Mouse (Mus musculus) CH12.LX (cell line): ENCODE measurements around the gene Nudc. TPM values are rescaled to one million over a fixed set of nuclear protein-coding genes. Genes with fewer than 3 reads are reported as not detected.
A peak's percentile ranks its signal among the peaks of the same experiment; 100 is the strongest.

Experiments
- DNase-seq: peaks from one replicate; pipeline ENCODE4 v3.0.0-alpha.2; 2013; ENCODE audit errors: extremely low read depth
- H3K27ac ChIP-seq: 2 replicates; pipeline ENCODE4 v1.5.1; 2012; ENCODE audit warnings: low read depth, mild to moderate bottlenecking, control low read depth, moderate library complexity; ENCODE audit not compliant: insufficient read depth
- H3K27me3 ChIP-seq: replicated peaks from 2 replicates; pipeline ENCODE3; 2012; ENCODE audit warnings: inconsistent platforms
- H3K36me3 ChIP-seq, 2 experiments: replicated peaks in 1 of 2; 2 replicates each; pipeline versions ENCODE3 to v1.6.1; 2012; ENCODE audit warnings: inconsistent platforms in 1 of 2, low read length in 1 of 2, mild to moderate bottlenecking in 1 of 2, mixed read lengths in 1 of 2, moderate library complexity in 1 of 2; ENCODE audit not compliant: control insufficient read depth in 1 of 2, insufficient read depth in 1 of 2
- H3K4me1 ChIP-seq, 2 experiments: 2 replicates each; pipeline ENCODE4 v1.6.1; 2012; ENCODE audit warnings: inconsistent platforms in 1 of 2, moderate library complexity in 1 of 2; ENCODE audit not compliant: insufficient read depth in 2 of 2, control insufficient read depth in 1 of 2
- H3K4me2 ChIP-seq: 2 replicates; pipeline ENCODE4 v1.6.1; 2012; ENCODE audit warnings: low read depth, mild to moderate bottlenecking, control low read depth; ENCODE audit not compliant: poor library complexity, insufficient read depth, severe bottlenecking
- H3K4me3 ChIP-seq, 3 experiments: fragments of 150-350 bp in 1 of 3; sonication (generic) in 1 of 3; replicated peaks in 1 of 3; 2 replicates each; pipeline versions ENCODE3 to v1.5.1; 2011 to 2012; ENCODE audit warnings: low read depth in 2 of 3, low read length in 2 of 3, mild to moderate bottlenecking in 2 of 3, moderate library complexity in 2 of 3, control low read depth in 1 of 3, improper control_type of control experiment in 1 of 3, inconsistent platforms in 1 of 3, mixed read lengths in 1 of 3; ENCODE audit not compliant: poor library complexity in 1 of 3
- H3K79me2 ChIP-seq: replicated peaks from 2 replicates; pipeline ENCODE4 v1.6.1; 2012; ENCODE audit warnings: mild to moderate bottlenecking, moderate library complexity; ENCODE audit not compliant: control insufficient read depth, poor library complexity, insufficient read depth, severe bottlenecking; ENCODE audit errors: extremely low read depth
- H3K9ac ChIP-seq: 2 replicates; pipeline ENCODE4 v1.6.1; 2012; ENCODE audit warnings: low read depth, mild to moderate bottlenecking, control low read depth, moderate library complexity; ENCODE audit not compliant: insufficient read depth
- H3K9me3 ChIP-seq: replicated peaks from 2 replicates; pipeline ENCODE3; 2012; ENCODE audit warnings: low read length, inconsistent platforms, mixed read lengths
- BHLHE40 ChIP-seq: IDR thresholded peaks from 2 replicates; pipeline ENCODE4 v1.6.1; 2011; ENCODE audit warnings: mild to moderate bottlenecking, low read depth, low read length, improper control_type of control experiment
- CHD2 ChIP-seq: IDR thresholded peaks from 2 replicates; pipeline ENCODE4 v1.6.1; 2011; ENCODE audit warnings: low read length, improper control_type of control experiment
- CTCF ChIP-seq, 2 experiments: IDR thresholded peaks in 1 of 2; conservative IDR thresholded peaks in 1 of 2; 2 replicates each; pipeline ENCODE4 v1.5.1; 2011 to 2012; ENCODE audit warnings: low read depth in 2 of 2, low read length in 2 of 2, improper control_type of control experiment in 1 of 2, inconsistent platforms in 1 of 2, mild to moderate bottlenecking in 1 of 2, moderate library complexity in 1 of 2
- E2F4 ChIP-seq: IDR thresholded peaks from 2 replicates; pipeline ENCODE4 v1.6.1; 2011; ENCODE audit warnings: low read depth, low read length, improper control_type of control experiment; ENCODE audit not compliant: insufficient replicate concordance
- ELF1 ChIP-seq: IDR thresholded peaks from 2 replicates; pipeline ENCODE4 v1.6.1; 2014; ENCODE audit warnings: low read depth, mild to moderate bottlenecking, inconsistent platforms, low read length, improper control_type of control experiment
- EP300 ChIP-seq: IDR thresholded peaks from 2 replicates; pipeline ENCODE4 v1.6.1; 2011; ENCODE audit warnings: low read length, improper control_type of control experiment
- ETS1 ChIP-seq: conservative IDR thresholded peaks from 2 replicates; pipeline ENCODE4 v1.6.1; 2012; ENCODE audit warnings: low read depth, mild to moderate bottlenecking, inconsistent platforms, low read length, improper control_type of control experiment, moderate library complexity
- HCFC1 ChIP-seq: IDR thresholded peaks from 2 replicates; pipeline ENCODE4 v1.6.1; 2012; ENCODE audit warnings: low read depth, mild to moderate bottlenecking, inconsistent platforms, low read length, improper control_type of control experiment
- IRF4 ChIP-seq: IDR thresholded peaks from 2 replicates; pipeline ENCODE4 v1.6.1; 2014; ENCODE audit warnings: low read depth, mild to moderate bottlenecking, inconsistent platforms, low read length, improper control_type of control experiment
- JUN ChIP-seq: IDR thresholded peaks from 2 replicates; pipeline ENCODE4 v1.6.1; 2011; ENCODE audit warnings: low read depth, mild to moderate bottlenecking, low read length, improper control_type of control experiment, moderate library complexity; ENCODE audit not compliant: insufficient read depth
- JUND ChIP-seq: conservative IDR thresholded peaks from 2 replicates; pipeline ENCODE4 v1.6.1; 2011; ENCODE audit warnings: low read depth, low read length, improper control_type of control experiment
- KAT2A ChIP-seq: IDR thresholded peaks from 2 replicates; pipeline ENCODE4 v1.6.1; 2012; ENCODE audit warnings: low read length, improper control_type of control experiment, inconsistent platforms; ENCODE audit not compliant: insufficient replicate concordance
- MAX ChIP-seq: IDR thresholded peaks from 2 replicates; pipeline ENCODE4 v1.6.1; 2011; ENCODE audit warnings: low read length, improper control_type of control experiment
- MAZ ChIP-seq: IDR thresholded peaks from 2 replicates; pipeline ENCODE4 v1.6.1; 2012; ENCODE audit warnings: low read depth, mild to moderate bottlenecking, inconsistent platforms, low read length, improper control_type of control experiment, moderate library complexity
- MEF2A ChIP-seq: IDR thresholded peaks from 2 replicates; pipeline ENCODE4 v1.6.1; 2014; ENCODE audit warnings: low read depth, mild to moderate bottlenecking, inconsistent platforms, low read length, improper control_type of control experiment, borderline replicate concordance
- MYC ChIP-seq: IDR thresholded peaks from 2 replicates; pipeline ENCODE4 v1.6.1; 2011; ENCODE audit warnings: low read depth, mild to moderate bottlenecking, improper control_type of control experiment, low read length
- NELFE ChIP-seq: IDR thresholded peaks from 2 replicates; pipeline ENCODE4 v1.6.1; 2011; ENCODE audit warnings: low read depth, low read length, improper control_type of control experiment
- NRF1 ChIP-seq: IDR thresholded peaks from 2 replicates; pipeline ENCODE4 v1.6.1; 2014; ENCODE audit warnings: low read depth, mild to moderate bottlenecking, inconsistent platforms, low read length, improper control_type of control experiment, moderate library complexity
- PAX5 ChIP-seq: IDR thresholded peaks from 2 replicates; pipeline ENCODE4 v1.6.1; 2012; ENCODE audit warnings: low read length, inconsistent platforms, mixed read lengths
- POLR2A ChIP-seq: IDR thresholded peaks from 2 replicates; pipeline ENCODE4 v1.6.1; 2011; ENCODE audit warnings: low read depth, mild to moderate bottlenecking, improper control_type of control experiment, low read length
- POLR2AphosphoS2 ChIP-seq: IDR thresholded peaks from 2 replicates; pipeline ENCODE4 v1.6.1; 2011; ENCODE audit warnings: low read depth, low read length, improper control_type of control experiment
- RCOR1 ChIP-seq: conservative IDR thresholded peaks from 2 replicates; pipeline ENCODE4 v1.6.1; 2012; ENCODE audit warnings: low read depth, mild to moderate bottlenecking, inconsistent platforms, low read length, improper control_type of control experiment
- SIN3A ChIP-seq: IDR thresholded peaks from 2 replicates; pipeline ENCODE4 v1.6.1; 2012; ENCODE audit warnings: low read length, improper control_type of control experiment, inconsistent platforms
- TBP ChIP-seq: conservative IDR thresholded peaks from 2 replicates; pipeline ENCODE4 v1.6.1; 2011; ENCODE audit warnings: low read depth, low read length, improper control_type of control experiment
- TCF12 ChIP-seq: IDR thresholded peaks from 2 replicates; pipeline ENCODE4 v1.6.1; 2014; ENCODE audit warnings: low read depth, mild to moderate bottlenecking, inconsistent platforms, low read length, improper control_type of control experiment
- UBTF ChIP-seq: IDR thresholded peaks from 2 replicates; pipeline ENCODE4 v1.6.1; 2012; ENCODE audit warnings: low read depth, mild to moderate bottlenecking, inconsistent platforms, low read length, improper control_type of control experiment, moderate library complexity
- USF1 ChIP-seq: IDR thresholded peaks from 2 replicates; pipeline ENCODE4 v1.6.1; 2014; ENCODE audit warnings: low read depth, mild to moderate bottlenecking, inconsistent platforms, low read length, improper control_type of control experiment
- ZC3H11A ChIP-seq: IDR thresholded peaks from 2 replicates; pipeline ENCODE4 v1.6.1; 2012; ENCODE audit warnings: low read depth, mild to moderate bottlenecking, inconsistent platforms, low read length, improper control_type of control experiment
- ZMIZ1 ChIP-seq: IDR thresholded peaks from 2 replicates; pipeline ENCODE4 v1.6.1; 2012; ENCODE audit warnings: low read depth, mild to moderate bottlenecking, inconsistent platforms, low read length, improper control_type of control experiment
- ZNF384 ChIP-seq: IDR thresholded peaks from 2 replicates; pipeline ENCODE4 v1.6.1; 2012; ENCODE audit warnings: low read depth, low read length, improper control_type of control experiment, inconsistent platforms
- dilution Hi-C: fragments of 300-500 bp; cut with MboI; formaldehyde crosslinking; loops from 2 replicates; pipeline ENCODE4 v1.14.3; 2020; ENCODE audit warnings: low sequenced_read_pairs; ENCODE audit not compliant: extremely low pct_unique_long_range_greater_than_20kb, extremely low pct_ligation_motif_present
- in situ Hi-C: fragments of 300-500 bp; cut with MboI; formaldehyde crosslinking; loops from 3 replicates; pipeline ENCODE4 v1.14.3; 2019; ENCODE audit warnings: low sequenced_read_pairs, low pct_ligation_motif_present, low pct_unique_long_range_greater_than_20kb, mixed read lengths
- polyA plus RNA-seq: library from polyadenylated mRNA; unstranded; fragments of >175 nt; gene quantifications from 2 replicates; pipeline ENCODE4 v1.2.1, GENCODE M21; 2012; ENCODE audit warnings: low read depth; ENCODE audit not compliant: insufficient read length
- total RNA-seq, 2 experiments: library from RNA; depleted of rRNA; stranded (reverse); fragments of 300-350 nt in 1 of 2; fragments of >200 nt in 1 of 2; gene quantifications; 2 replicates each; pipeline ENCODE4 v1.2.3; 2012 to 2014

Gene Nudc
- total and polyA plus RNA-seq, 3 experiments: 199 to 718 (median 408) TPM

GRCm38 (mm10) chr4:133570066-133570466 lies 24.3 kb upstream of the Nudc start:
- H3K4me3 ChIP-seq: peak overlapping the region in 2 of 3 experiments; percentile 6 to 38
- H3K9me3 ChIP-seq: peaks cover 2% of the 10 kb centered on the region
- H3K36me3 ChIP-seq: peaks cover 0 to 6% of the 10 kb centered on the region in 2 experiments
- DNase-seq: peak; percentile 73
- H3K4me2 ChIP-seq: peak overlapping the region; percentile 93
- 0 out of 2 replicates have a peak, but pooled peaks have one; percentile 9 for TF ChIP-seq BHLHE40
- TF ChIP-seq SIN3A: 0 out of 2 replicates have a peak, but pooled peaks have one; percentile 30
- no peak for TF ChIP-seq JUN
- TF ChIP-seq HCFC1: peak; percentile 32; the same call in 1 of the 2 replicates
- no peak for TF ChIP-seq PAX5
- no peak for TF ChIP-seq CHD2
- TF ChIP-seq NELFE: peak; percentile 60
- 0 out of 2 replicates have a peak, but pooled peaks have one; percentile 5 for TF ChIP-seq MAZ
- peak; percentile 43; the same call in 1 of the 2 replicates for TF ChIP-seq ELF1
- TF ChIP-seq MAX: 0 out of 2 replicates have a peak, but pooled peaks have one; percentile 52
- 0 out of 2 replicates have a peak, but pooled peaks have one; percentile 7 for TF ChIP-seq EP300
- TF ChIP-seq NRF1: no peak
- no peak for TF ChIP-seq E2F4
- peak; percentile 40; the same call in 1 of the 2 replicates for TF ChIP-seq ZMIZ1
- TF ChIP-seq POLR2A: peak; percentile 65
- TF ChIP-seq RCOR1: no peak
- no peak for TF ChIP-seq MYC
- no peak for TF ChIP-seq POLR2AphosphoS2
- peak; percentile 40; the same call in 1 of the 2 replicates for TF ChIP-seq IRF4
- TF ChIP-seq TBP: 0 out of 2 replicates have a peak, but pooled peaks have one; percentile 16
- peak overlapping the region; percentile 56 for H3K27ac ChIP-seq
- dilution Hi-C loops: no loop called here
- H3K4me1 ChIP-seq: peaks cover 0 to 11% of the 10 kb centered on the region in 2 experiments; a peak in 2 of 4 replicates
- peak overlapping the region; percentile 81 for H3K9ac ChIP-seq
- in situ Hi-C loops: no loop called here
- no peaks in the 10 kb centered on the region for H3K27me3 ChIP-seq
- H3K79me2 ChIP-seq: 0 out of 2 replicates have a peak, but pooled peaks cover 3% of the 10 kb centered on the region

DNA sequence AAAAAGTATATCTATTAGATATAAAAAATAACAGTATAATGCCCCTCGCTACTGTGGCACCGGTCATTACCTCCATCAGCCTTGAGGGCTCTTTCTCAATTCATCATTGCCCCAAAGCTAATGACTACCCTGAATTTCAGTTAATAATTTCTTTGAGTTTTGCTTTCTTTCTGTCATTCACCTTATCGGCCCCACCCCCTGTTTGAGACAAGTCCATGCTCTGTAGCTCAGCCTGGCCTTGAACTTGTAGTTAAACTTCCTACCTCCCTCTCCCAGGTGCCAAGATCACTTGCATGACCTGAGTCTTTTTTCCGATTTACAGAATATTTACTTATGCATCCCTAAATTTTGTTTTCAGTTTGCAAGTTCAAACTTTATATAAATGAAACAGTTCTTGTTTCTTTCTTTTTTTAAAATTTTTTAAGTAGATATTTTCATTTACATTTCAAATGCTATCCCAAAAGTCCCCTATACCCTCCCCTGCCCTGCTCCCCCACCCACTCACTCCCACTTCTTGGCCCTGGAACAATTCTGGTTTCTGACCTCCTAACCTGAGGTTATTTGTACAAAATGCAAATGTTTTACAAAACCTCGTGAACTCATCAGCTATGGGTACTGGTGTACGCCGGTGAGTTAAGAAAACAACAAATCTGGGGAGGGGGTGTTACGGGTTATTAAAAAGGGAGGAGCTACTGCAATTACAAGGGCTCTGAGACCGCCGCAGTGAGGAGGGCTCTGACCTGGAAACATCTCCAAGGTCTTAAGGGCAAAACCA lies 23.7 kb upstream of the Nudc start:
- Histone ChIP-seq H3K4me3 (peak overlapping the region in 2 of 3 experiments; percentile 6 to 38), H3K27ac (peak overlapping the region; percentile 56)
- dilution Hi-C loops: no loop called here

More for the DNA sequence above, 23.7 kb upstream of the Nudc start:
- peak; percentile 52 for DNase-seq
- Histone ChIP-seq H3K4me2 (peak overlapping the region; percentile 93), H3K9me3 (peaks cover 4% of the 10 kb centered on the region), H3K79me2 (no peaks in the 10 kb centered on the region), H3K9ac (peak overlapping the region; percentile 81), H3K27me3 (no peaks in the 10 kb centered on the region), H3K4me1 (peaks cover 0 to 11% of the 10 kb centered on the region in 2 experiments; a peak in 2 of 4 replicates), H3K36me3 (peaks cover 0 to 6% of the 10 kb centered on the region in 2 experiments)
- in situ Hi-C loops: no loop called here
- TF ChIP-seq NELFE (no peak), CTCF (conservative IDR thresholded peaks at IDR 0.05 in 1 of 2, IDR thresholded peaks at IDR 0.05 in 1 of 2; ENCODE audit: low read depth in 2 of 2, low read length in 2 of 2) (no peak), POLR2AphosphoS2 (no peak), E2F4 (no peak), BHLHE40 (no peak), MYC (no peak), RCOR1 (no peak), POLR2A (no peak), TCF12 (no peak), USF1 (no peak), UBTF (no peak), MEF2A (no peak), ZNF384 (no peak), ZC3H11A (no peak), ETS1 (no peak), KAT2A (no peak), ELF1 (no peak), JUND (no peak), HCFC1 (no peak)
